Mouse (Mus musculus) gastrocnemius, postnatal 25 days (tissue): Measurements from ENCODE around the gene Gm4724. TPM values are rescaled to one million over a fixed set of nuclear protein-coding genes. Genes with fewer than 3 reads are reported as not detected.
"Not testable (repeated sequence)": the region's sequence is repeated elsewhere in the genome, so short reads cannot be mapped to it uniquely, and the experiment has no call there.

Experiments used
- DNase-seq: peaks from one replicate; pipeline ENCODE4 v3.0.0; 2022
- long read RNA-seq, 2 experiments: library from polyadenylated mRNA; stranded (forward); transcript quantifications; one replicate each; pipeline ENCODE4 v2.0.0; 2021
- total RNA-seq, 2 experiments: library from RNA; stranded (reverse); gene quantifications; 1 replicate in 1 of 2; 2 replicates in 1 of 2; pipeline ENCODE4 v1.2.3; 2021

The Gm4724 gene
- 1 to 10 TPM in 1 of 2 experiments, under 1 TPM in 1; 0.48 to 1.9 TPM for total RNA-seq
- long read RNA-seq, experiment 1, partial matches to known transcripts, result 0 of 3 reads
- long read RNA-seq, experiment 1, other reads (novel, unspliced or antisense), result 1 of 3 reads
- long read RNA-seq, experiment 2, partial matches to known transcripts, result 0 of 5 reads
- long read RNA-seq, experiment 2, other reads (novel, unspliced or antisense), result 1 of 5 reads

GRCm38 (mm10) chr2:175435707-175436106 lies at the start of gene Gm4724:
Gene Gm4724, minus strand, starts transcription at chr2:175435807.
- not testable (repeated sequence) for DNase-seq

- not testable (repeated sequence) for DNase-seq
These were observed 34.1 kb upstream of the Gm4724 start, which contains the start of gene Zfp965 for GRCm38 (mm10) chr2:175469685-175470084. Gene Zfp965, plus strand, starts transcription at chr2:175469985.

Other genes with a start within 250 kb of the Gm4724 start
- 10 to 100 TPM; 38.1 to 42.3 TPM for gene Gm14391, start 228.9 kb downstream of the Gm4724 start, total RNA-seq
- gene Gm14440, start 160.7 kb downstream of the Gm4724 start, total RNA-seq, result 10 to 100 TPM in 1 of 2 experiments, 1 to 10 TPM in 1; 7.0 to 10.4 TPM
- gene Gm4631, start 97.6 kb downstream of the Gm4724 start, total RNA-seq, result 10 to 100 TPM; 27.4 to 30.4 TPM
- gene Zfp968, start 63.4 kb downstream of the Gm4724 start, total RNA-seq, result 1 to 10 TPM; 3.6 to 4.6 TPM
- 1 to 10 TPM; 2.9 to 3.8 TPM for gene Zfp965, start 34.2 kb upstream of the Gm4724 start, total RNA-seq
- gene Gm11007, start 208.2 kb upstream of the Gm4724 start, total RNA-seq, result not detected